Mouse (Mus musculus): ENCODE data around the gene Gm10309. TPM values are rescaled to one million over a fixed set of nuclear protein-coding genes. Genes with fewer than 3 reads are reported as not detected.
A peak's percentile ranks its signal among the peaks of the same experiment; 100 is the strongest.

The Gm10309 gene
- total RNA-seq (2021), result not detected
- long read RNA-seq, experiment 1, result 0 reads
- long read RNA-seq, experiment 2, result 0 reads

DNA sequence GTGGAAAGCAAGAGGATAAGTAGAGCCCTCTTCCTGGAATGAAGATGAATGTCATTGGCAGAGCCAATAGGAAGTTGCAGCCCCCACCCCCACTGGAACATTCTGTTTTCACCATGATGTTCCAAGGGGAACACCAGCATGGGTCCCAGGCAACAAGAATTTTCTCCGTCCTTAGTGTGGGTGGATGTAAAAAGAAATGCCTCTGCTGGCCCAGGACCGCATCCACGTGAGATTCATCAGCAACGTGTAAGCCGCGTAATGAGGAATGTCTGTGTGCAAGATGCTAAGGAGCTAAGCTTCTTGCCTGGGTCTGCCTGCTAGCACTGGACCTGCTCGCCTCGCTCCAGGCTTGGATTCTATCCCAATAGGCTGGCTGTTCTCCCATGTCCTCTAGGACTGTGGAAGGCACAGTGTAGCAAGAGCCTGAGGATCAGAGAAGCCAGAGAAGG lies at the start of gene Gm10309:
Gene Gm10309 (minus strand): TSS at position 50 of the 449 bp plus-strand sequence.
- no peak for TF ChIP-seq CTCF (conservative IDR thresholded peaks at IDR 0.05)
- H3K4me3 ChIP-seq, result no peak within 1 kb of the TSS
- DNase-seq (ENCODE audit: low spot score in 2 of 2), result peak; percentile 34 to 43
- H3K27ac ChIP-seq, result peak within 1 kb of the TSS; percentile 60; the same call in 1 of the 2 replicates

DNA sequence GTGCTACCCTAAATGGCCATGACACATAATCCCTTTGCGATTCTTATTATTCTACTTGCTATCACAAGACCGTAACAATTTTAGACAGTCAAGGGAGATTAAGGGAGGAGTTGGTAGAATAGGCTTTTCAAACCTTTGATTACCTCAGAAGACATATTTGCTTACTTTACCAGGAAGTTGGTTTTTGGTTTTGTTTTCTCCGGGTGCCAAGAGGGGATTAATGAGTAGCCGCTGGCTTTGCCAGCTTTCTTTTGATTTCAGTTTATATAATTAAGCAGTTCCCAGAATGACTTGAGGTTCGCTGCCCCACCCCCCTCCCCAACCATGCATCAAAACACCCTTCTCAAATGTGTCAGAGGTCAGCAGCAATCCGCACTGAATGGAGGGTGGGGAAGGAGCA lies 47.0 kb upstream of the Gm10309 start:
- DNase-seq (ENCODE audit: low spot score in 2 of 2), result no peak
- no peak overlapping the region for H3K4me3 ChIP-seq
- TF ChIP-seq CTCF (conservative IDR thresholded peaks at IDR 0.05), result no peak

DNA sequence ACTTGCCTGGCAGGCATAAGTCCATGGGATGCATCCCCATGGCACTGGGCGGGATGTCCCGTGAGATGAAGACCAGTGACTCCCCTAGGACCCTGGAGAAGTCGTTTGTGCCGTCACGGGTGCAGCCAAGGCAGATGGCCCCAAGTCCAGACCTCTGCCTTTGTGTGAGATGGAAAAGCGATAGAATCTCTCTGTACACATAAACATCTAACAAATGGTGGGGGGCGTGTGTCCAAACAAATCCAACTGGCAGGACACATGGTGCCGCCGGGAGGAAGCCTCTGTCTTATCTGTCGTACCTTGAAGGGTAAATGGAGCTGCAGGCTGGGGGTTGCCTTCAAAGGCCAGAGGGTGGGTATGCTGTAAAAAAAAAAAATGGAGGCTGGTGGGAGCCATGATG lies 46.5 kb upstream of the Gm10309 start:
- DNase-seq (ENCODE audit: low spot score in 2 of 2), result no peak
- H3K4me3 ChIP-seq, result no peak overlapping the region

More for the DNA sequence above, 47.0 kb upstream of the Gm10309 start:
- no peak overlapping the region for H3K27ac ChIP-seq

GRCm38 (mm10) chr17:86549128-86549527 lies 44.1 kb upstream of the Gm10309 start:
- DNase-seq (ENCODE audit: low spot score in 2 of 2), result no peak
- no peak for TF ChIP-seq CTCF (conservative IDR thresholded peaks at IDR 0.05)
- H3K27ac ChIP-seq, result no peak overlapping the region

More for the DNA sequence above, 46.5 kb upstream of the Gm10309 start:
- TF ChIP-seq CTCF (conservative IDR thresholded peaks at IDR 0.05), result no peak
- no peak overlapping the region for H3K27ac ChIP-seq

GRCm38 (mm10) chr17:86546529-86546928 lies 41.5 kb upstream of the Gm10309 start:
- H3K4me3 ChIP-seq, result no peak overlapping the region
- DNase-seq (ENCODE audit: low spot score in 2 of 2), result no peak
- 0 out of 2 replicates have a peak overlapping the region, but pooled peaks have one; percentile 5 for H3K27ac ChIP-seq
- TF ChIP-seq CTCF (conservative IDR thresholded peaks at IDR 0.05), result no peak

More at GRCm38 (mm10) chr17:86549128-86549527, 44.1 kb upstream of the Gm10309 start:
- H3K4me3 ChIP-seq, result no peak overlapping the region

DNA sequence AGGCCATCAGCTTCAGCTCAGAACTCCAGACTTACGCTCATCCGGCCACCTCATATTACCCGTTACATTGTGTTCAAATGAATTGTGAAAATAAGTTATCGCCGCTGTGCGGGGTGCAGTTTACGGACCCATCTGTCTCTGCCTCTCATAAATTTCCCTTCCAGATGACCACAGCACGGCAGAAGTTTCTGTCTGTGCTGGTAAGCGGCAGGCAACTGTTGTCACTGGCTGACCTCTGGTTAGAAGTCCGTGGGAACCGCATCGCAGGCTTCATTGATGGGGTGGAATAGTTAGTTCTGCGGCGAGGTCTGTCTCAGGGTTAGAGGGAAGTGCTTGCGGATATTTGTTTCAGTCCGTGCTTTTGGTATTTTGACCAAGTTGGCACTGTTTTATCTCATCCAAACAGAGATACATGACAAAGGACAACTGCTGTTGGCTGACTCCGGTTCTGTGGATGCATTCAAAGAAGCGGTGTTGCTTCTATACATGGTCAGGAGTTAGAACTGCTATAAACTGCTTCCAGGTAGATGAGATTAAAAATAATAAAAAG lies 34.9 kb upstream of the Gm10309 start:
- no peak overlapping the region for H3K4me3 ChIP-seq
- no peak for TF ChIP-seq CTCF (conservative IDR thresholded peaks at IDR 0.05)
- DNase-seq (ENCODE audit: low spot score in 2 of 2), result no peak
- 0 out of 2 replicates have a peak overlapping the region, but pooled peaks have one; percentile 11 for H3K27ac ChIP-seq

GRCm38 (mm10) chr17:86535827-86536656 lies 31.0 kb upstream of the Gm10309 start:
- Histone ChIP-seq H3K27ac (peak overlapping the region; percentile 86), H3K4me3 (peak overlapping the region; percentile 45)
- DNase-seq (ENCODE audit: low spot score in 2 of 2), result peak; percentile 79 to 86
- peak; percentile 93 for TF ChIP-seq CTCF (conservative IDR thresholded peaks at IDR 0.05)

GRCm38 (mm10) chr17:86535096-86535495 lies 30.1 kb upstream of the Gm10309 start:
- DNase-seq (ENCODE audit: low spot score in 2 of 2), result no peak
- H3K4me3 ChIP-seq, result no peak overlapping the region
- peak overlapping the region; percentile 62 for H3K27ac ChIP-seq
- TF ChIP-seq CTCF (conservative IDR thresholded peaks at IDR 0.05), result no peak

GRCm38 (mm10) chr17:86533549-86533851 lies 28.5 kb upstream of the Gm10309 start:
- DNase-seq (ENCODE audit: low spot score in 2 of 2), result no peak
- no peak overlapping the region for H3K27ac ChIP-seq
- no peak overlapping the region for H3K4me3 ChIP-seq
- no peak for TF ChIP-seq CTCF (conservative IDR thresholded peaks at IDR 0.05)

DNA sequence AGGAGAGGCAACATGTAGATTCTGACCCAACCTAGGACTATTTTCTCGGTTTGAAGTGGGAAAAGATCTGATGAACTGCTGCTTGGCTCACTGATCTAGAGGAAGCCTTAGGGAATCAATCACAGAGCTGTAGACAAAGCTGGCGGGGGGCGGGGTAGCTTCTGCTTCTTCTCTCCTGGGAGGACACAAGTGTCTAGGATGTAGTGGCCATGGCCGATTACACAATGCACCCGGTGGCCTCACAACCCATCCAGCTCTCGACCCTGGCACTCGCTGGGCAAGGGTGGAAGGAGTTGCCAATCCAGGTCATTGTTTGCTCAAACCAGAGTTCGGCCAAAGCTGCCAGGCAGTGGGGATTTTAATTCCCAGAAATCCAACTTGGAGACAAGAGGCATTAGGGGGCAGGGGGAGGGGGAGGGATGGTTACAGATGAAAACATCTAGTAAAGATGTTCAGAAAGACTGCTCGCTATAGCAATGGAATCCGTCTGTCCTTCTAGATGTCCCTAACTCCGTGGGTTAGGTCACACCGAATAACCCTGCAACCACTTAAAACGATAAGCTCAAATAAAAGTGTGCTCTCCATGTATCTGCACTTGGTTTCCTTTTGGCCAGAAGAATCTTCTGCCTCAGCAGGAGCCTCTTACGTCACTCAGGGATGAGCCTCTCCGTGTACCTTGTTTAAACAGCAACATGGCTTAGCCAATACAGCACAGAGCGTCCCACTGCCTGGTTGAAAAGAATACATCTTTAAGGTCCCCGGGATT lies 27.9 kb upstream of the Gm10309 start:
- Histone ChIP-seq H3K27ac (peak overlapping the region; percentile 23; the same call in 1 of the 2 replicates), H3K4me3 (no peak overlapping the region)
- DNase-seq (ENCODE audit: low spot score in 2 of 2), result no peak
- TF ChIP-seq CTCF (conservative IDR thresholded peaks at IDR 0.05), result no peak

DNA sequence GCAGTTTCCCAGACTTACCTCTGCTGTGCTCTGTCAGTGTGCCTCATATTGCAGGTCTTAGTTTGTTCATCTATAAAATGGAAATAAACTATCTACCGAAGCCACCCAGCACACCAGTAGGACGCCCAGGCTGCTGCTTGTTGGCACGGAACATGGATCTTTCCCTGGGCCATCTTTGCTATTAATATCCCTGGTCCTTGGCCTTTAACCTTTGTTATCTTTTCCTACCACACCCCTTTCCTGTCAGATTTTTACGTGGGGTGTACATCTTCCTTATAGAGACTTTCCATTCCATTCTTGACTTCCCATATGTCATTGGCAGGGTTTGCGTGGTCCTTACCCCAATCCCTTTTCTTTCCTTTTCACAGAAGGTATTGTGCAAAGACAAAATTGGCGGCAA lies 26.2 kb upstream of the Gm10309 start:
- no peak for DNase-seq (ENCODE audit: low spot score in 2 of 2)
- no peak overlapping the region; the same call in 1 of the 2 replicates for H3K27ac ChIP-seq

GRCm38 (mm10) chr17:86529411-86529810 lies 24.4 kb upstream of the Gm10309 start:
- H3K27ac ChIP-seq, result peak overlapping the region; percentile 56
- no peak for TF ChIP-seq CTCF (conservative IDR thresholded peaks at IDR 0.05)
- no peak for DNase-seq (ENCODE audit: low spot score in 2 of 2)
- no peak overlapping the region for H3K4me3 ChIP-seq

More for the DNA sequence above, 26.2 kb upstream of the Gm10309 start:
- no peak for TF ChIP-seq CTCF (conservative IDR thresholded peaks at IDR 0.05)
- H3K4me3 ChIP-seq, result no peak overlapping the region

DNA sequence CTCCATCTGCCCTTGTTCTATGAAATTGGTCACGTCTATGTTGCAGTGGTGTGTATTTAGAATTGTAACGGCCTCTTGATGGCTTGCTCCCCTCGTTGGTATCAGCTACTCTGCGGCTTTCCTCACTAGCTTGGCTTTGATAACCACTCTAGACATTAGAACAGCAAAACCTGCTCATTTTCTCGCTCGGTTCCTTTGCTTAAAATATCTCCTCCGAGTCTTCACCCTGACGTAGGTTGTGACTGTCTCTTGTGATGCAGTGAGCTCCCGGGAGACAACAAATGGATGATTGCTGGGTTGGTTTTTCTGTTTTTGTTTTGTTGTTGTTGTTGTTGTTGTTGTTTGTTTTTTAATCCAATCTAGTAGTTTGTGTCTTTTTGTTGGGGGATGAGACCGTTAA lies 24.0 kb upstream of the Gm10309 start:
- no peak for DNase-seq (ENCODE audit: low spot score in 2 of 2)
- Histone ChIP-seq H3K27ac (peak overlapping the region; percentile 56; the same call in 1 of the 2 replicates), H3K4me3 (no peak overlapping the region)
- TF ChIP-seq CTCF (conservative IDR thresholded peaks at IDR 0.05), result no peak

All from layer of hippocampus, adult 2 months (tissue).